Mouse (Mus musculus): ENCODE data around the gene Padi2.

- TF ChIP-seq USF1 (IDR thresholded peaks at IDR 0.05; ENCODE audit: low read depth) (no peak), MAX (IDR thresholded peaks at IDR 0.05) (no peak), CTCF (IDR thresholded peaks at IDR 0.05; ENCODE audit: control insufficient read depth, insufficient read depth, insufficient read length) (no peak)
Observed at GRCm38 (mm10) chr4:140949052-140949451, 42.9 kb downstream of the Padi2 start.

Measured in C2C12 (cell line).